Mouse (Mus musculus): ENCODE data around the gene Sptbn1.

DNA sequence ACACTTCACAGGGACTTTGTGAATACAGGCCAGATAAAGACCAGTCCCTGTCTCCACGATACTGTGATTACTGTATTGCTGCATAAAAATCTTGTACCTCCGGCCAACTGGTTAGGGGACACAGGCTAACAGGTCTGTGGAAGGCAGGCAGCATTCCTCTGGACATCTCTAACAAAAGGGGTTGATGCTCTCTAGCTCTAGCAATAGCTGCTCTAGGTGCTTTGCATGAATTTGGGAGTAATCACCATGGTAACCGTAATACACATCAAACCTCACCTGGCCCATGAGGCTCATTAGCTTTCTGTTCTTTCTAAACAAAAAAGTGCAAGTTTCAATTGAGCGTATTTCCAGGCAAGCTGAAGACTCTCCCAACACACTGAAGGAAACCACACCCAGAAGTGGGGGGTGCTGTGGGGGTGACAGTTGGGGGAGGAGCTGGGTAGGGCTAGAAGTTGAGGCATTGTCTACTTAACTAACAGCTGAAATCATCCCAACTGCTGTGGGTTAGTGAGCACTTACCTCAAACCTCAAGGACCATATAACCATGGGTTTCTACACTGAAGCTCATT is 81.0 kb downstream of the Sptbn1 start:
- TF ChIP-seq CTCF (IDR thresholded peaks at IDR 0.05; ENCODE audit: low read depth, low read length), result no peak
- no peak for TF ChIP-seq GATA1 (IDR thresholded peaks at IDR 0.05; ENCODE audit: borderline replicate concordance, low read length)
- no peak for TF ChIP-seq TAL1 (conservative IDR thresholded peaks at IDR 0.05; ENCODE audit: low read depth, low read length)
- no peak for TF ChIP-seq POLR2AphosphoS5 (IDR thresholded peaks at IDR 0.05; ENCODE audit: insufficient replicate concordance, low read depth, low read length)
- no peak for TF ChIP-seq GATA2 (IDR thresholded peaks at IDR 0.05; ENCODE audit: borderline replicate concordance, low read depth, low read length)

Data from G1E (cell line).